Mouse (Mus musculus) heart, adult 11 months (tissue): ENCODE data around the gene Gm2956.
"Not testable (repeated sequence)": the region's sequence is repeated elsewhere in the genome, so short reads cannot be mapped to it uniquely, and the experiment has no call there.

Source experiments
- DNase-seq: peaks from one replicate; pipeline ENCODE4 v3.0.0; 2022

The Gm2956 gene

GRCm38 (mm10) chr14:3332087-3332677 lies at the start of gene Gm2956:
Gene Gm2956 (plus strand): TSS chr14:3332627.
- peak; percentile 83 for DNase-seq

GRCm38 (mm10) chr14:3333406-3333805 lies 979 bp downstream of the Gm2956 start:
- peak; percentile 46 for DNase-seq

DNA sequence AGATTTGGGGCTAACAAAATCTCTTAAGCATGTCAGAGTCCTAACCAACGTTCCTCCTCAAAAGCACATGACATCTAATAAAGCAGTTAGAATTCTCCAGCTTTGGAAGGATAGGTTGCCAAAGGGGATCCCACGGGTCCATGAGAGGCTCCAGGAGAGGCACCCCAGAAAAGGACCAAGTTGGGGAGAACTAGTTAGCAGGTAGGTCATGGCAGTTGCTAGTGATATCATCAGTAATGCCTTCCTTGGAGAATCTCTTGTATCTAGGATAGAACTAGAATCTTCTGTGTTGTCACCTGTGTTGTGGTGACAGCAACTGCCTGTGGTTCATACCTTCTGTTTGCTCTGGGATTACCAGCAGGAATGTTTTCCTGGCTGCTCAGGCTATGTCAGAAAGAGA lies 62.4 kb downstream of the Gm2956 start, which contains the start of gene Gm10413:
Gm10413 (plus strand) TSS at position 301 of the 400 bp plus-strand sequence.
- DNase-seq: not testable (repeated sequence)
